Mouse (Mus musculus) spleen, postnatal 36 days (tissue): ENCODE data around the gene Coq8a.

Source experiments
- DNase-seq, 2 experiments: peaks; one replicate each; pipeline ENCODE4 v3.0.0; 2022; ENCODE audit warnings: low spot score in 2 of 2, mixed read lengths in 1 of 2

Gene Coq8a

GRCm38 (mm10) chr1:180197956-180198355 lies 1.4 kb downstream of the Coq8a start:
- DNase-seq: peak; percentile 38 to 46

- DNase-seq: no peak
Observed at GRCm38 (mm10) chr1:180196508-180196907, 2.9 kb downstream of the Coq8a start.

GRCm38 (mm10) chr1:180195703-180196381 lies 3.6 kb downstream of the Coq8a start:
- peak; percentile 97 to 98 for DNase-seq

GRCm38 (mm10) chr1:180194781-180195471 lies 4.5 kb downstream of the Coq8a start:
- DNase-seq: peak; percentile 47 to 60

- DNase-seq: no peak
Observed at GRCm38 (mm10) chr1:180194048-180194447, 5.4 kb downstream of the Coq8a start.

- no peak for DNase-seq
Observed at GRCm38 (mm10) chr1:180193391-180193935, 5.9 kb downstream of the Coq8a start.

- no peak for DNase-seq
Observed at GRCm38 (mm10) chr1:180192866-180193265, 6.5 kb downstream of the Coq8a start.

GRCm38 (mm10) chr1:180191651-180192220 lies 7.7 kb downstream of the Coq8a start:
- peak in 1 of 2 experiments; percentile 22 for DNase-seq

- no peak for DNase-seq
Observed at GRCm38 (mm10) chr1:180191112-180191511, 8.3 kb downstream of the Coq8a start.

GRCm38 (mm10) chr1:180188951-180189350 lies 10.5 kb downstream of the Coq8a start:
- DNase-seq: no peak

GRCm38 (mm10) chr1:180186371-180186770 lies 13.0 kb downstream of the Coq8a start:
- no peak for DNase-seq

- no peak for DNase-seq
Observed at GRCm38 (mm10) chr1:180185877-180186276, 13.5 kb downstream of the Coq8a start.

- no peak for DNase-seq
Observed at GRCm38 (mm10) chr1:180184768-180185167, 14.6 kb downstream of the Coq8a start.

GRCm38 (mm10) chr1:180183525-180184159 lies 15.8 kb downstream of the Coq8a start:
- DNase-seq: no peak

GRCm38 (mm10) chr1:180182731-180183130 lies 16.7 kb downstream of the Coq8a start:
- no peak for DNase-seq

GRCm38 (mm10) chr1:180181966-180182319 lies 17.5 kb downstream of the Coq8a start:
- DNase-seq: no peak

- DNase-seq: no peak
Observed at GRCm38 (mm10) chr1:180181304-180181965, 18.0 kb downstream of the Coq8a start.

GRCm38 (mm10) chr1:180179840-180180239 lies 19.6 kb downstream of the Coq8a start:
- no peak for DNase-seq

- no peak for DNase-seq
Observed at GRCm38 (mm10) chr1:180179100-180179499, 20.3 kb downstream of the Coq8a start.

- no peak for DNase-seq
Observed at GRCm38 (mm10) chr1:180178340-180178739, 21.1 kb downstream of the Coq8a start.

- no peak for DNase-seq
Observed at GRCm38 (mm10) chr1:180176784-180177183, 22.6 kb downstream of the Coq8a start.

GRCm38 (mm10) chr1:180175635-180176034 lies 23.8 kb downstream of the Coq8a start:
- no peak for DNase-seq
